Mouse (Mus musculus) CH12.LX (cell line): ENCODE results near the gene Gm10721. TPM values are rescaled to one million over a fixed set of nuclear protein-coding genes. Genes with fewer than 3 reads are reported as not detected.
"Not testable (repeated sequence)": the region's sequence is repeated elsewhere in the genome, so short reads cannot be mapped to it uniquely, and the experiment has no call there.

Experiments used
- DNase-seq: peaks from one replicate; pipeline ENCODE4 v3.0.0-alpha.2; 2013; ENCODE audit errors: extremely low read depth
- H3K27ac ChIP-seq: 2 replicates; pipeline ENCODE4 v1.5.1; 2012; ENCODE audit warnings: low read depth, mild to moderate bottlenecking, control low read depth, moderate library complexity; ENCODE audit not compliant: insufficient read depth
- H3K27me3 ChIP-seq: replicated peaks from 2 replicates; pipeline ENCODE3; 2012; ENCODE audit warnings: inconsistent platforms
- H3K36me3 ChIP-seq, 2 experiments: replicated peaks in 1 of 2; 2 replicates each; pipeline versions ENCODE3 to v1.6.1; 2012; ENCODE audit warnings: inconsistent platforms in 1 of 2, low read length in 1 of 2, mild to moderate bottlenecking in 1 of 2, mixed read lengths in 1 of 2, moderate library complexity in 1 of 2; ENCODE audit not compliant: control insufficient read depth in 1 of 2, insufficient read depth in 1 of 2
- H3K4me1 ChIP-seq, 2 experiments: 2 replicates each; pipeline ENCODE4 v1.6.1; 2012; ENCODE audit warnings: inconsistent platforms in 1 of 2, moderate library complexity in 1 of 2; ENCODE audit not compliant: insufficient read depth in 2 of 2, control insufficient read depth in 1 of 2
- H3K4me2 ChIP-seq: 2 replicates; pipeline ENCODE4 v1.6.1; 2012; ENCODE audit warnings: low read depth, mild to moderate bottlenecking, control low read depth; ENCODE audit not compliant: poor library complexity, insufficient read depth, severe bottlenecking
- H3K4me3 ChIP-seq, 3 experiments: fragments of 150-350 bp in 1 of 3; sonication (generic) in 1 of 3; replicated peaks in 1 of 3; 2 replicates each; pipeline versions ENCODE3 to v1.5.1; 2011 to 2012; ENCODE audit warnings: low read depth in 2 of 3, low read length in 2 of 3, mild to moderate bottlenecking in 2 of 3, moderate library complexity in 2 of 3, control low read depth in 1 of 3, improper control_type of control experiment in 1 of 3, inconsistent platforms in 1 of 3, mixed read lengths in 1 of 3; ENCODE audit not compliant: poor library complexity in 1 of 3
- H3K79me2 ChIP-seq: replicated peaks from 2 replicates; pipeline ENCODE4 v1.6.1; 2012; ENCODE audit warnings: mild to moderate bottlenecking, moderate library complexity; ENCODE audit not compliant: control insufficient read depth, poor library complexity, insufficient read depth, severe bottlenecking; ENCODE audit errors: extremely low read depth
- H3K9ac ChIP-seq: 2 replicates; pipeline ENCODE4 v1.6.1; 2012; ENCODE audit warnings: low read depth, mild to moderate bottlenecking, control low read depth, moderate library complexity; ENCODE audit not compliant: insufficient read depth
- H3K9me3 ChIP-seq: replicated peaks from 2 replicates; pipeline ENCODE3; 2012; ENCODE audit warnings: low read length, inconsistent platforms, mixed read lengths
- CTCF ChIP-seq, 2 experiments: IDR thresholded peaks in 1 of 2; conservative IDR thresholded peaks in 1 of 2; 2 replicates each; pipeline ENCODE4 v1.5.1; 2011 to 2012; ENCODE audit warnings: low read depth in 2 of 2, low read length in 2 of 2, improper control_type of control experiment in 1 of 2, inconsistent platforms in 1 of 2, mild to moderate bottlenecking in 1 of 2, moderate library complexity in 1 of 2
- dilution Hi-C: fragments of 300-500 bp; cut with MboI; formaldehyde crosslinking; loops from 2 replicates; pipeline ENCODE4 v1.14.3; 2020; ENCODE audit warnings: low sequenced_read_pairs; ENCODE audit not compliant: extremely low pct_unique_long_range_greater_than_20kb, extremely low pct_ligation_motif_present
- in situ Hi-C: fragments of 300-500 bp; cut with MboI; formaldehyde crosslinking; loops from 3 replicates; pipeline ENCODE4 v1.14.3; 2019; ENCODE audit warnings: low sequenced_read_pairs, low pct_ligation_motif_present, low pct_unique_long_range_greater_than_20kb, mixed read lengths
- polyA plus RNA-seq: library from polyadenylated mRNA; unstranded; fragments of >175 nt; gene quantifications from 2 replicates; pipeline ENCODE4 v1.2.1, GENCODE M21; 2012; ENCODE audit warnings: low read depth; ENCODE audit not compliant: insufficient read length
- total RNA-seq, 2 experiments: library from RNA; depleted of rRNA; stranded (reverse); fragments of 300-350 nt in 1 of 2; fragments of >200 nt in 1 of 2; gene quantifications; 2 replicates each; pipeline ENCODE4 v1.2.3; 2012 to 2014

The Gm10721 gene
- 0.21 TPM in 1 of 2 replicates, not detected in the other for total RNA-seq (2012; rRNA removed)
- not detected in 2 replicates for total RNA-seq (2014; rRNA removed)
- polyA plus RNA-seq: not detected in 2 replicates

- H3K4me3 ChIP-seq, H3K27me3 ChIP-seq, H3K4me1 ChIP-seq, dilution Hi-C loops, H3K27ac ChIP-seq, DNase-seq, H3K4me2 ChIP-seq, H3K79me2 ChIP-seq, H3K9me3 ChIP-seq, H3K9ac ChIP-seq, H3K36me3 ChIP-seq, in situ Hi-C loops: not testable (repeated sequence)
Observed at GRCm38 (mm10) chr9:3012733-3013279, at the start of gene Gm10721. Gm10721 (plus strand) TSS chr9:3013140.

- H3K9ac ChIP-seq, in situ Hi-C loops, H3K27ac ChIP-seq, H3K36me3 ChIP-seq, H3K4me1 ChIP-seq, H3K27me3 ChIP-seq, H3K9me3 ChIP-seq, dilution Hi-C loops, H3K79me2 ChIP-seq, DNase-seq, H3K4me2 ChIP-seq: not testable (repeated sequence)
- peak within 1 kb of the TSS in 1 of 3 experiments; percentile 1 for H3K4me3 ChIP-seq
Observed at GRCm38 (mm10) chr9:3000445-3000972, 12.4 kb upstream of the Gm10721 start, which contains the start of gene Gm10722. Gm10722 (plus strand) TSS chr9:3000922.

DNA sequence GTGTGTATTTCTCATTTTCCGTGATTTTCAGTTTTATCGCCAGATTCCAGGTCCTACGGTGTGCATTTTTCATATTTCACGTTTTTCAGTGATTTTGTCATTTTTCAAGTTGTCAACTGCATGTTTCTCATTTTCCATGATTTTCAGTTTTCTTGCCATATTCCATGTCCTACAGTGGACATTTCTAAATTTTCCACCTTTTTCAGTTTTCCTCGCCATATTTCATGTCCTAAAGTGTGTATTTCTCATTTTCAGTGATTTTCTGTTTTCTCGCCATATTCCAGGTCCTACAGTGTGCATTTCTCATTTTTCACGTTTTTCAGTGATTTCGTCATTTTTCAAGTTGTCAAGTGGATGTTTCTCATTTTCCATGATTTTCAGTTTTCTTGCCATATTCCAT is 11.9 kb upstream of the Gm10721 start:
- H3K4me1 ChIP-seq, DNase-seq, H3K9me3 ChIP-seq, H3K27me3 ChIP-seq, H3K79me2 ChIP-seq, H3K9ac ChIP-seq, H3K27ac ChIP-seq, in situ Hi-C loops, H3K4me3 ChIP-seq, dilution Hi-C loops, H3K4me2 ChIP-seq, H3K36me3 ChIP-seq: not testable (repeated sequence)

DNA sequence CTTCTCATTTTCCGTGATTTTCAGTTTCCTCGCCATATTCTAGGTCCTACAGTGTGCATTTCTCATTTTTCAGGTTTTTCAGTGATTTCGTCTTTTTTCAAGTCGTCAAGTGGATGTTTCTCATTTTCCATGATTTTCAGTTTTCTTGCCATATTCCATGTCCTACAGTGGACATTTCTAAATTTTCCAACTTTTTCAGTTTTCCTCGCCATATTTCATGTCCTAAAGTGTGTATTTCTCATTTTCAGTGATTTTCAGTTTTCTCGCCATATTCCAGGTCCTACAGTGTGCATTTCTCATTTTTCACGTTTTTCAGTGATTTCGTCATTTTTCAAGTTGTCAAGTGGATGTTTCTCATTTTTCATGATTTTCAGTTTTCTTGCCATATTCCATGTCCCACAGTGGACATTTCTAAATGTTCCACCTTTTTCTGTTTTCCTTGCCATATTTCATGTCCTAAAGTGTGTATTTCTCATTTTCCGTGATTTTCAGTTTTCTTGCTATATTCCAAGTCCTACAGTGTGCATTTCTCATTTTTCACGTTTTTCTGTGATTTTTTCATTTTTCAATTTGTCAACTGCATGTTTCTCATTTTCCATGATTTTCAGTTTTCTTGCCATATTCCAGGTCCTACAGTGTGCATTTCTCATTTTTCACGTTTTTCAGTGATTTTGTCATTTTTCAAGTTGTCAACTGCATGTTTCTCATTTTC is 10.8 kb upstream of the Gm10721 start:
- H3K27ac ChIP-seq, H3K4me3 ChIP-seq, dilution Hi-C loops, in situ Hi-C loops, H3K4me2 ChIP-seq, H3K4me1 ChIP-seq, H3K36me3 ChIP-seq, H3K9me3 ChIP-seq, DNase-seq, H3K9ac ChIP-seq, H3K79me2 ChIP-seq, H3K27me3 ChIP-seq: not testable (repeated sequence)
- TF ChIP-seq CTCF (conservative IDR thresholded peaks at IDR 0.05 in 1 of 2, IDR thresholded peaks at IDR 0.05 in 1 of 2; ENCODE audit: low read depth in 2 of 2, low read length in 2 of 2): 0 out of 4 replicates have a peak, but pooled peaks of 1 of the 2 experiments have one; percentile 13

DNA sequence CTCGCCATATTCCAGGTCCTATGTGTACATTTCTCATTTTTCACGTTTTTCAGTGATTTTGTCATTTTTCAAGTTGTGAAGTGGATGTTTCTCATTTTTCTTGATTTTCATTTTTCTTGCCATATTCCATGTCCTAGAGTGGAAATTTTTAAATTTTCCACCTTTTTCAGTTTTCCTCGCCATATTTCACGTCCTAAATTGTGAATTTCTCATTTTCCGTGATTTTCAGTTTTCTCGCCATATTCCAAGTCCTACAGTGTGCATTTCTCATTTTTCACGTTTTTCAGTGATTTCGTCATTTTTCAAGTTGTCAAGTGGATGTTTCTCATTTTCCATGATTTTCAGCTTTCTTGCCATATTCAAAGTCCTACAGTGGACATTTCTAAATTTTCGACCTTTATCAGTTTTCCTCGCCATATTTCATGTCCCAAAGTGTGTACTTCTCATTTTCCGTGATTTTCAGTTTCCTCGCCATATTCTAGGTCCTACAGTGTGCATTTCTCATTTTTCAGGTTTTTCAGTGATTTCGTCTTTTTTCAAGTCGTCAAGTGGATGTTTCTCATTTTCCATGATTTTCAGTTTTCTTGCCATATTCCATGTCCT is 10.0 kb upstream of the Gm10721 start, which contains the start of gene Gm11168:
Gm11168 (plus strand) TSS at position 553 of the 603 bp plus-strand sequence.
- H3K27me3 ChIP-seq, H3K4me3 ChIP-seq, H3K9me3 ChIP-seq, H3K36me3 ChIP-seq, in situ Hi-C loops, H3K79me2 ChIP-seq, H3K4me1 ChIP-seq, dilution Hi-C loops, H3K4me2 ChIP-seq, H3K9ac ChIP-seq, H3K27ac ChIP-seq, DNase-seq: not testable (repeated sequence)

DNA sequence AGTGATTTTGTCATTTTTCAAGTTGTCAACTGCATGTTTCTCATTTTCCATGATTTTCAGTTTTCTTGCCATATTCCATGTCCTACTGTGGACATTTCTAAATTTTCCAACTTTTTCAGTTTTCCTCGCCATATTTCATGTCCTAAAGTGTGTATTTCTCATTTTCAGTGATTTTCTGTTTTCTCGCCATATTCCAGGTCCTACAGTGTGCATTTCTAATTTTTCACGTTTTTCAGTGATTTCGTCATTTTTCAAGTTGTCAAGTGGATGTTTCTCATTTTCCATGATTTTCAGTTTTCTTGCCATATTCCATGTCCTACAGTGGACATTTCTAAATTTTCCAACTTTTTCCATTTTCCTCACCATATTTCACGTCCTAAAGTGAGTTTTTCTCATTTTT is 6.8 kb upstream of the Gm10721 start:
- in situ Hi-C loops, H3K27me3 ChIP-seq, H3K9ac ChIP-seq, DNase-seq, H3K79me2 ChIP-seq, H3K9me3 ChIP-seq, H3K4me1 ChIP-seq, H3K4me2 ChIP-seq, dilution Hi-C loops, H3K36me3 ChIP-seq, H3K4me3 ChIP-seq, H3K27ac ChIP-seq: not testable (repeated sequence)
